In the genomic region with DNA sequence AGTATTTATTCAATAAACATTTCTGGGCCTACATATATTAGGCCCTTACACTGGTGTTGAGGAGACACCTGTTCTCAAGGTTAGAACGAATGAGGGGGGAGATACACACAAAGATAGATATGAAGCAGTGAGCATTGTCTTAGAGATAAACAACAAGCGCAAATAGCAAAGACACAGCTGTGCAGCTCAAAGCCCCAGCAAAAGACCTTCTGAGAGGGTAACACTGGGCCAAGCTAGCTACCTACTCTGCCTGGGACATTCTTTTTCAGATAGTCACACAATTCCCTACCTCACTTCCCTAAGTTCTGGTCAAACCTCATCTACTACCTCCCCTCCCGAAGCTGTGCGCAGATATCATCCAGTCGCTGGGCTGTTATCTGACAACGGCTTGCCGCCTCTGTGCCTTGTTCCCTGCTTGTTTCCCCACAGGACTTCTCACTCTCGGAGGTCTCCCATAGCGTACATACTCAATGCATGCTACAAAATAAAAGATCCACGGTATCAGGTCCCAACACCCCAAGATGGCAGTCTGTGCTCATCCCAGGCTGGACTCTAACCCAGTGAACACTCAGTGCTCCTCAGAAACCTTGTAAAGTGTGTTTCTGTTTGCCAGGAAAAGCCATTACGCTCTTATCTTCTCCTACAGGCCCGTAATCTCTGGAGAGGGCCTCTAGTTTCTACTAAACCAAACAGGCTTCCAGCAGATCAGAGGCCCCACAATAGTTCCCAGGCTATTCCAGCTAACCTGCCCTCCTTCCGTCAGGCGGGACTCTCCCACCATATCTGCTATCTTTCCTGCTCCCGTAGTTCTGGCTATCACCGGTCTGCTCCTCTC, we compare ENCODE assay signal across 11 mouse cellular contexts. TPM values are rescaled to one million over a fixed set of nuclear protein-coding genes. Genes with fewer than 3 reads are reported as not detected.
DNase-seq lines count a peak whose midpoint lies in the region; ATAC-seq and TF ChIP-seq lines count a peak whose summit lies in the region.
"Had no signal": no experiment of that assay in that cellular context is flagged by ENCODE, and none has a peak within 500 bp of the region (broad histone marks: within the 10 kb centered on the region; RNA-seq: fewer than 3 reads in every experiment).

No protein-coding gene starts in this region.

- peaks cover 36% of the 10 kb centered on the region for H3K4me1 ChIP-seq in heart, postnatal 0 days (ENCODE audit: control insufficient read depth, insufficient read depth)
- H3K4me1 ChIP-seq in liver, embryonic 12.5 days: peaks cover 68% of the 10 kb centered on the region

- H3K27me3 ChIP-seq in heart, postnatal 0 days (ENCODE audit: control insufficient read depth, insufficient read depth, low read length): no peaks in the 10 kb centered on the region
- H3K27me3 ChIP-seq in liver, embryonic 12.5 days (replicated peaks): no peaks in the 10 kb centered on the region
- H3K27me3 ChIP-seq: limb, embryonic 13.5 days had no signal

- peak overlapping the region; percentile 51; the same call in 1 of the 2 replicates for H3K27ac ChIP-seq in heart, postnatal 0 days (ENCODE audit: low read depth)
- peak overlapping the region; percentile 94 for H3K27ac ChIP-seq in liver, embryonic 12.5 days
- H3K27ac ChIP-seq: limb, embryonic 13.5 days had no signal

- 38% methylated on average over 16 of the region's 16 CpGs for WGBS in heart, postnatal 0 days
- WGBS in liver, embryonic 12.5 days (ENCODE audit: insufficient replicate concordance): 12% methylated on average over 16 of the region's 16 CpGs

- no peak for DNase-seq in heart, postnatal 0 days (ENCODE audit: low spot score)
- no peak for DNase-seq in heart, postnatal 36 days
- DNase-seq in c-Kit-positive CD71-positive TER-119-positive erythroid progenitor cells, embryonic 14.5 days (ENCODE audit: low spot score): peak; percentile 82
- peak; percentile 66 for DNase-seq in thymus, postnatal 14 days
- DNase-seq in MN1 (ENCODE audit: low spot score): no peak
- DNase-seq in left cerebral cortex, adult 8-10 months (ENCODE audit: low spot score in 2 of 2): no peak

- no peak for TF ChIP-seq EP300 in heart, postnatal 0 days (IDR thresholded peaks at IDR 0.05; ENCODE audit: low read depth)

- no peaks in the 10 kb centered on the region for H3K36me3 ChIP-seq in heart, postnatal 0 days (replicated peaks; ENCODE audit: control insufficient read depth, insufficient read depth, low read length)
- peaks cover 13% of the 10 kb centered on the region for H3K36me3 ChIP-seq in liver, embryonic 12.5 days

- ATAC-seq in heart, postnatal 0 days (ENCODE audit: insufficient read depth, low read depth): no peak
- ATAC-seq in liver, embryonic 12.5 days: peak; percentile 75
- ATAC-seq: activated CD4-positive, CD25-positive, alpha-beta regulatory T cell, adult 4 months; inflammation-experienced regulatory T-cells, adult 6 months; midbrain, embryonic 16.5 days had no signal

- H3K4me2 ChIP-seq in heart, postnatal 0 days (ENCODE audit: low read depth, low read length): peak overlapping the region; percentile 23; the same call in 1 of the 2 replicates
- H3K4me2 ChIP-seq in liver, embryonic 12.5 days: peak overlapping the region; percentile 78
- H3K4me2 ChIP-seq: limb, embryonic 13.5 days had no signal

- no peak overlapping the region for H3K9ac ChIP-seq in heart, postnatal 0 days (replicated peaks; ENCODE audit: low read depth, low read length)
- peak overlapping the region; percentile 83 for H3K9ac ChIP-seq in liver, embryonic 12.5 days
- H3K9ac ChIP-seq: limb, embryonic 13.5 days had no signal

- H3K9me3 ChIP-seq in heart, postnatal 0 days (replicated peaks; ENCODE audit: control insufficient read depth, low read length): no peaks in the 10 kb centered on the region
- no peaks in the 10 kb centered on the region for H3K9me3 ChIP-seq in liver, embryonic 12.5 days (replicated peaks)
- H3K9me3 ChIP-seq: limb, embryonic 13.5 days had no signal

- H3K4me3 ChIP-seq in heart, postnatal 0 days (ENCODE audit: low read depth, low read length): no peak overlapping the region
- H3K4me3 ChIP-seq in liver, embryonic 12.5 days: peak overlapping the region; percentile 71
- H3K4me3 ChIP-seq: limb, embryonic 13.5 days had no signal

- no peak for TF ChIP-seq CTCF in heart, postnatal 0 days (IDR thresholded peaks at IDR 0.05; ENCODE audit: low read depth)

- intact Hi-C loops in heart, postnatal 36 days (cut with DNase I): loop anchor here (5.0 kb wide), 1 partner anchor 52 kb away; no protein-coding TSS in a partner anchor

RNA-seq across cellular contexts. Expression of a gene that starts 3.4 kb away (rescaled TPM):
- 3.7 and 4.7 TPM in 2 replicates for total RNA-seq in heart, postnatal 0 days (2014; rRNA removed; ENCODE audit: low replicate concordance)
- polyA plus RNA-seq in heart, postnatal 0 days (2015; fragmentation: Nextera tagmentation; extraction: Ambion mirVana): 3.0 and 3.3 TPM in 2 replicates
- total RNA-seq in heart, postnatal 36 days (2021): 1 to 10 TPM; 3.8 to 4.9 TPM
- 6.2 and 6.4 TPM in 2 replicates for polyA plus RNA-seq in liver, embryonic 12.5 days (2016; fragmentation: Nextera tagmentation; extraction: Ambion mirVana)
- total RNA-seq in left cerebral cortex, adult 8-10 months (2022): 1 to 10 TPM; 2.9 to 5.0 (median 4.2) TPM

RNA-seq across cellular contexts. Expression of a gene that starts 34.0 kb away (rescaled TPM):
- 1.9 TPM in 1 of 2 replicates, not detected in the other for total RNA-seq in heart, postnatal 0 days (2014; rRNA removed; ENCODE audit: low replicate concordance)
- polyA plus RNA-seq in heart, postnatal 0 days (2015; fragmentation: Nextera tagmentation; extraction: Ambion mirVana): 0.04 and 0.08 TPM in 2 replicates
- not detected for total RNA-seq in heart, postnatal 36 days (2021)
- 0.10 TPM in 1 of 2 replicates, not detected in the other for polyA plus RNA-seq in liver, embryonic 12.5 days (2016; fragmentation: Nextera tagmentation; extraction: Ambion mirVana)
- 1 to 10 TPM; 1.2 to 2.2 (median 1.4) TPM for total RNA-seq in left cerebral cortex, adult 8-10 months (2022)
- polyA plus RNA-seq: inflammation-experienced regulatory T-cells, adult 6 months had no signal

RNA-seq across cellular contexts. Expression of a gene that starts 38.4 kb away (rescaled TPM):
- 57.2 and 79.1 TPM in 2 replicates for total RNA-seq in heart, postnatal 0 days (2014; rRNA removed; ENCODE audit: low replicate concordance)
- 146 and 155 TPM in 2 replicates for polyA plus RNA-seq in heart, postnatal 0 days (2015; fragmentation: Nextera tagmentation; extraction: Ambion mirVana)
- total RNA-seq in heart, postnatal 36 days (2021): 10 to 100 TPM; 48.0 to 50.4 TPM
- 216 and 224 TPM in 2 replicates for polyA plus RNA-seq in liver, embryonic 12.5 days (2016; fragmentation: Nextera tagmentation; extraction: Ambion mirVana)
- total RNA-seq in left cerebral cortex, adult 8-10 months (2022): 10 to 100 TPM; 93.8 to 95.8 (median 95.0) TPM

Comparison
In these comparisons a context has a peak if more than half of its experiments do, and no peak if none do; other contexts are left out.
1. DNase-seq: peak in c-Kit-positive CD71-positive TER-119-positive erythroid progenitor cells, embryonic 14.5 days (single experiment) and thymus, postnatal 14 days (single experiment); none in heart, postnatal 0 days (single experiment), heart, postnatal 36 days (0 of 2), MN1 (single experiment) and left cerebral cortex, adult 8-10 months (0 of 2).